Mouse (Mus musculus) hindbrain, embryonic 15.5 days (tissue): ENCODE data around the gene Fnd3c2. TPM values are rescaled to one million over a fixed set of nuclear protein-coding genes. Genes with fewer than 3 reads are reported as not detected.
"Not testable (repeated sequence)": the region's sequence is repeated elsewhere in the genome, so short reads cannot be mapped to it uniquely, and the experiment has no call there.

Experiments used
- ATAC-seq: fragments of 200-750 bp; cut with Nextera tagmentation; 2 replicates; pipeline ENCODE4 v1.8.0; 2017; ENCODE audit warnings: low read depth, moderate number of reproducible peaks, moderate TSS enrichment; ENCODE audit not compliant: low FRiP score
- H3K27ac ChIP-seq: fragments of 300-500 bp; sonication (generic); replicated peaks from 2 replicates; pipeline ENCODE4 v1.5.1; 2015; ENCODE audit warnings: mild to moderate bottlenecking, inconsistent platforms
- H3K27me3 ChIP-seq: fragments of 300-500 bp; sonication (generic); 2 replicates; pipeline ENCODE4 v1.6.1; 2015; ENCODE audit warnings: control low read depth, inconsistent platforms
- H3K36me3 ChIP-seq: fragments of 300-500 bp; sonication (generic); 2 replicates; pipeline ENCODE4 v1.6.1; 2015; ENCODE audit warnings: control low read depth, inconsistent platforms
- H3K4me1 ChIP-seq: fragments of 300-500 bp; sonication (generic); replicated peaks from 2 replicates; pipeline ENCODE4 v1.6.1; 2015; ENCODE audit warnings: control low read depth, inconsistent platforms
- H3K4me2 ChIP-seq: fragments of 300-500 bp; sonication (generic); 2 replicates; pipeline ENCODE4 v1.6.1; 2015; ENCODE audit warnings: moderate library complexity, mild to moderate bottlenecking, inconsistent platforms
- H3K4me3 ChIP-seq: fragments of 300-500 bp; sonication (generic); 2 replicates; pipeline ENCODE4 v1.5.1; 2015; ENCODE audit warnings: mild to moderate bottlenecking, inconsistent platforms
- H3K9ac ChIP-seq: fragments of 300-500 bp; sonication (generic); 2 replicates; pipeline ENCODE4 v1.6.1; 2015; ENCODE audit warnings: inconsistent platforms
- H3K9me3 ChIP-seq: fragments of 300-500 bp; sonication (generic); 2 replicates; pipeline ENCODE4 v1.6.1; 2016; ENCODE audit warnings: control low read depth, inconsistent platforms
- WGBS: fragments of 180-500 bp; shearing (Covaris S2); methylation state at CpG from one replicate; pipeline ENCODE4 v1.1.7; 2015; 5-methylcytosine and 5-hydroxymethylcytosine counted together
- polyA plus RNA-seq: library from polyadenylated mRNA; unstranded; fragments of >200 nt; fragmentation: Nextera tagmentation; extraction: Ambion mirVana; gene quantifications from 2 replicates; pipeline ENCODE4 v1.2.1, GENCODE M21; 2015

Gene Fnd3c2
- polyA plus RNA-seq = not detected in 2 replicates

DNA sequence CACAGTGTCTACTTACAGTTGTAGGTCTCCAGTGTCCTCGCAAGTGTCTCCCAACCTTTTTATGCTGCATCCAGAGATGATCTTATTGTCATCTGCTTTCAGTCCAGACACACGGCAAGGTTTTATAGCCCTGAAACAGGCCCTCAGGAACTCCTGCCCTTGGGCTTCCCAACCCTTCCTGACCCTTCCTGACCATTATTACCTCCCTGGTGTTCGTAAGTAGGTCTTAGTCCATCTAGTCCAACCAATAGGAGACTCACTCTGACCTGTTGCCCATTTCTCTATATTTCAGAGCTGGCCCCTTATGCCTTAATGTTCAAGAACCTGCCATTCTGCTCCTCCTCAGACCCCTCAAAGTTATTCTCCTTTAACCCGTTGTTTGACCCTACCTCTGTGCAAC is at the start of gene Fnd3c2:
Gene Fnd3c2 (minus strand): TSS at position 101 of the 400 bp plus-strand sequence.
- no peaks in the 10 kb centered on the region for H3K4me1 ChIP-seq
- H3K9ac ChIP-seq = no peak within 1 kb of the TSS
- WGBS = 90% methylated on average over 4 of the region's 4 CpGs
- no peaks in the 10 kb centered on the region for H3K9me3 ChIP-seq
- no peaks in the 10 kb centered on the region for H3K27me3 ChIP-seq
- no peak within 1 kb of the TSS for H3K4me3 ChIP-seq
- no peak within 1 kb of the TSS for H3K27ac ChIP-seq
- no peaks in the 10 kb centered on the region for H3K36me3 ChIP-seq
- no peak for ATAC-seq
- no peak within 1 kb of the TSS for H3K4me2 ChIP-seq

DNA sequence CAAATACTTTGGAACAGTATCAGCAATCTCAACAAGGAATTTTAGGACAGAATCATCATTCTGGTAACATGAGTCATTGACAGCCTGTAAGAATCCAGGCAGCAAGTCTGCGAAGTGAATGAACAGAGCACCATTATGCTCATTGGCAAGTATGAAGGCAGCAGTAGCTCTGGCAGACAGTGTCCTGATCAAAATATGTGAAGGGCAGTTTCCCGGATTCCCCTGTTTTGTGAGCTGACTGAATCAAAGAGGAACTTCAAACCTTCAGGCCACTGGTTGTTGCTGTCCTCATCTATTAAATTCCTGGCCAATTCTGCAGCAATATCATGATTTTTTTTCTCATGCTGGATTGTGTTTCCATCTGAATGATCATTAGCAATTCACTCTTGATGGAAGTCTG is 29.3 kb upstream of the Fnd3c2 start:
- no peak for ATAC-seq
- Histone ChIP-seq H3K9ac (no peak overlapping the region), H3K4me3 (no peak overlapping the region), H3K9me3 (no peaks in the 10 kb centered on the region), H3K4me2 (no peak overlapping the region), H3K27ac (no peak overlapping the region), H3K36me3 (no peaks in the 10 kb centered on the region), H3K4me1 (no peaks in the 10 kb centered on the region), H3K27me3 (no peaks in the 10 kb centered on the region)
- 83% methylated on average over 2 of the region's 2 CpGs for WGBS

DNA sequence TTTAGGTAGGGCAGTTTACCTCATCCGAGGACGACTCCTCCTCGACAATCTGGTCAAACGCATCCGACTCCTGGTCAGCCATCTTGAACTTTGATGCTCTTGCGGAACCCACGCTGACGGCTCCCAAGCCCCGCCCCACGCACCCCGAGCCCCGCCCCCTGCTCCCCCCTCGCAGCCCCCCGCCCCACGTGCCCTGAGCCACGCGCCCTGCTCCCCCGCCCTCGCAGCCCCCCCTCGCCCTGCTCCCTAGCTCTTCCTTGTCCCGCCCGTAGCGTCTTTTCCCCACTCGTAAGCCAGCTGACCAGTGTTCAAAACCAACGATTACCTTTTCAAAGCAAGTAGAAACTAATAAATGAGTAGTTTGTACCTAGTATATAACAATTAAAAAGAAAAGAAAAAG is 34.1 kb downstream of the Fnd3c2 start, which contains the start of gene Taf9b:
Gene Taf9b (minus strand): TSS at position 101 of the 400 bp plus-strand sequence.
- no peaks in the 10 kb centered on the region for H3K27me3 ChIP-seq
- H3K4me3 ChIP-seq = peak within 1 kb of the TSS; percentile 59
- H3K4me2 ChIP-seq = peak within 1 kb of the TSS; percentile 53
- H3K27ac ChIP-seq = peak within 1 kb of the TSS; percentile 95
- H3K9me3 ChIP-seq = no peaks in the 10 kb centered on the region
- WGBS = 91% methylated on average over 25 of the region's 25 CpGs
- H3K36me3 ChIP-seq = no peaks in the 10 kb centered on the region
- no peak within 1 kb of the TSS for H3K9ac ChIP-seq
- ATAC-seq = no peak
- H3K4me1 ChIP-seq = no peaks in the 10 kb centered on the region

DNA sequence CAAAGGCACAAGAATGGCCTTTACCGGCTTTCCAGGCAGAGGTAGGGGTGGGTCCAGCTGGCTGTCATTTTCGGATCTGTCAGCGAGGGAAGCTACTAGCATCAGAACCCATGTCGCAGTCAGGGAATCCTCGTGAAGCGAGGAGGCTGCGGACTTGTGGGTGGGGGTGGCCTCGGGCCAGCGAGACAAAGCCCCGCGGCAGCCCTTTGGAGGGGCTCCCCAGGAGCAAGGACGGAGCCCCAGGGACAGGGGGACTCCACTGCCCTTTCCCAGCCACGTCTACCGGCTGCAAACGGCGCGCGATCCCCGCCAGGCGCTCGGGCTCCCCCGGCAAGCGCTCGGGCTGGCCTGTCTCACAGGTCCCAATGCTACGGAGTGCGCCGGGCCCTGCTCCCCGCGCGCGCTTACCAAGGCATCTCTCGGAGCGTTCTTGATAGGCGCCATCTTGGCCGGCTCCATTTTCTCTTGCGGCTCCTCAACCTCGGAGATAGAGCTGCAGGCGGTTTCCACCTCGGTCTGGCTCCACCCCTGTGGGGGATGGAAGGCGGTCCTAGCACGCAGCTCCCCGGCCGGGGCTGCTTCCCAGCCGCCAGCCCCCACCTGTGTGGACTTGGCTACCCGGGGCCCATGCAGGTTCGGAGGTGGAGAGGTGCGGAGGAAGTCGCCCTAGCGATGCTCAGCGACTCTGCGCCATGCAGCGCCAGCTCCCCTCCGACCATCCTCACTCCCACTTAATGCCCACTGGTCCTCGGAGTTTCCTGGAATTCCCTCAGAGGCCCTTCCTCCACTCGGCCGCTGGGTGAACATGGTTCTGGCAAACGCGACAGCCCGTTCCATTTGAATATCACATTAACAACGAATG is 35.8 kb downstream of the Fnd3c2 start:
- H3K36me3 ChIP-seq = no peaks in the 10 kb centered on the region
- no peaks in the 10 kb centered on the region for H3K4me1 ChIP-seq
- peak overlapping the region; percentile 53 for H3K4me2 ChIP-seq
- peak overlapping the region; percentile 74 for H3K9ac ChIP-seq
- ATAC-seq = peak; percentile 98
- no peaks in the 10 kb centered on the region for H3K9me3 ChIP-seq
- peak overlapping the region; percentile 59 for H3K4me3 ChIP-seq
- no peaks in the 10 kb centered on the region for H3K27me3 ChIP-seq
- WGBS = 17% methylated on average over 53 of the region's 60 CpGs
- H3K27ac ChIP-seq = peak overlapping the region; percentile 95

DNA sequence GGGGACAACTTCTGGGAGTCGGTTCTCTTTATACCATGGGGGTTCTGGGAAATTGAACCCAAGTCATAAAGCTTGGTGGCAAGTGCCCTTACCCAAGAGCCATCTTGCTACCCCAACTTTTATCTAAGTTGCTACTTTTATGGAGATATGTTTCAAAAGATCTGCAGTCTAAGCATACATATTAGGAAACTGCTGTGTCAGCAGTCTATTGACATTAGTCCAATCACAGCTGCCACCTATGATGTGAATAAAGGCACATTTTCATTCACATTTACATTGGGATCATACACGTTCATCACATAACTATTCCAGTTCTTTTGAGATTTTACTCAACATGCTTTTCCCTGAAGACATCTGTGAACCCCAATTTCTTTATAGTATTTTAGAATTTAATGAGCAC is 46.1 kb downstream of the Fnd3c2 start:
- Histone ChIP-seq H3K4me1 (no peaks in the 10 kb centered on the region), H3K9me3 (no peaks in the 10 kb centered on the region), H3K36me3 (no peaks in the 10 kb centered on the region), H3K4me3 (no peak overlapping the region), H3K27ac (no peak overlapping the region), H3K4me2 (no peak overlapping the region), H3K9ac (no peak overlapping the region), H3K27me3 (no peaks in the 10 kb centered on the region)
- ATAC-seq = no peak
- WGBS = 90% methylated on average over 2 of the region's 2 CpGs

DNA sequence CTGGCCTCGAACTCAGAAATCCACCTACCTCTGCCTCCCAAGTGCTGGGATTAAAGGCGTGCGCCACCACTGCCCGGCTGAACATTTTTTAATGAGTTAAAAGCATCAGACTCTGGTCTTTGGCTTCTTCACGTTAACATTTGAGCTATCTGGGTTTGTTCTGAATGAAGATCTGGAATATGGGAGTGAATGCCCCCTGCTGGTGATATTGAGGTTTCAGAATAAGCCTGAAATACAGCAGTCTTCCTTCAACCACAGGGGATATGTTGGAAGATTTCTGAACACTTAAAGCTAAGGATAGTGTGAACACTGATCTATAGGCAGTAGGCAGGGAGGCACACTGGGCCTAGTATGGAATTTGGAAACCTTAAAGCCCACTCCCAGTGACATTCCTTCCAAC is 56.3 kb downstream of the Fnd3c2 start:
- ATAC-seq = no peak
- H3K27ac ChIP-seq = no peak overlapping the region
- no peaks in the 10 kb centered on the region for H3K4me1 ChIP-seq
- H3K4me2 ChIP-seq = no peak overlapping the region
- no peaks in the 10 kb centered on the region for H3K27me3 ChIP-seq
- 81% methylated on average over 5 of the region's 5 CpGs for WGBS
- H3K9me3 ChIP-seq = no peaks in the 10 kb centered on the region
- H3K4me3 ChIP-seq = no peak overlapping the region
- peaks cover 18% of the 10 kb centered on the region for H3K36me3 ChIP-seq
- H3K9ac ChIP-seq = no peak overlapping the region

DNA sequence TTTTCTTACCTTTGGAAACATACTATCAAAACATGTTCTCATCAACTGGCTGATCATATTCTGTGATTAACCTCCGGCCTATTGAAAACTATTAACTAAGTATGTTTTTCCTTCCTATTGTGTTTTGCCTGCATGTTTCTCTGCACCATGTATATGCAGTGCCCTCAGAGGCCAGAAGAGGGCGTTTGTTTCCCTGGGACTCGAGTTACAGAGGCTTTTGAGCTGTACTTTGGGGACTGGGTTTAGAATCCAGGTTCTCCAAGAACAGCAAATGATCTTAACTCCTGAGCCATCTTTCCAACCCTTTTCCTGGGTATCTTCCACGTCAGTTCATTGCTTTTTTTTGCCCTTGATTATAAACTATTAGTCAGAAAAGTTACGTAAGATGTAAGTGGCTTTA is 57.9 kb downstream of the Fnd3c2 start:
- H3K27ac ChIP-seq = no peak overlapping the region
- H3K4me1 ChIP-seq = no peaks in the 10 kb centered on the region
- H3K9ac ChIP-seq = no peak overlapping the region
- no peaks in the 10 kb centered on the region for H3K9me3 ChIP-seq
- no peak overlapping the region for H3K4me2 ChIP-seq
- no peak overlapping the region for H3K4me3 ChIP-seq
- no peak for ATAC-seq
- H3K36me3 ChIP-seq = peaks cover 18% of the 10 kb centered on the region
- 65% methylated on average over 5 of the region's 5 CpGs for WGBS
- no peaks in the 10 kb centered on the region for H3K27me3 ChIP-seq

DNA sequence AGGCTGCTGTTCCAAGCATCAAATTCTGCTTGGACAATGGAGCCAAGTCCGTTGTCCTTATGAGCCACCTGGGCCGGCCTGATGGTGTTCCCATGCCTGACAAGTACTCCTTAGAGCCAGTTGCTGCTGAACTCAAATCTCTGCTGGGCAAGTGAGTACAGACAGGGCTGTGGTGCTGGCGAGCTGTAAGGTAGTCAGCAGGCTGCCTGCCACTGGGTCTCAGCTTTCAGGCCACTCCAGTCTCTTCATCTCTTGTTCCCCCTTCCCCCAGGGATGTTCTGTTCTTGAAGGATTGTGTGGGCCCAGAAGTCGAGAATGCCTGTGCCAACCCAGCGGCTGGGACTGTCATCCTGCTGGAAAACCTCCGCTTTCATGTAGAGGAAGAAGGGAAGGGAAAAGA is 60.8 kb downstream of the Fnd3c2 start:
- 94% methylated on average over 6 of the region's 6 CpGs for WGBS

DNA sequence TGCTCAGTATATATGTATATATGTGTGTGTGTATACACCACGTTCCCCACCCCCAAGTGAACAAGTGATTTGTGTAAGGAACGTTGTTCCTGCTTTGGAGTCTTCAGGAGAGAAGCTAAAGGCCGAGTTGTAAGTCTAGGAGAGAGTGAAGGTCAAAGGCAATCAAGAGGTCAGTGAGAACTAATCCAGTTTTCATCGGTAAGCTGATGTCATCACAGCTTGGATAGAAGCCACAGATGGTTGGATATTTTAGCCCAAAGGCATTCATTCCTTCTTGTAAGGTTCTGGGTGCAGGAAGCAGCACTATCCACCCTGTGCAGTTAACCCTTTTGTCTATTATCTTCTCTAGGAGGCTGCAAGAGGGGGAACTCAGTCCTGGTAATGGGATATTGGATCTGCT is 65.1 kb downstream of the Fnd3c2 start:
- WGBS = 45% methylated on average over 4 of the region's 4 CpGs
- H3K9ac ChIP-seq = no peak overlapping the region
- no peak overlapping the region for H3K27ac ChIP-seq
- H3K4me1 ChIP-seq = peaks cover 22% of the 10 kb centered on the region
- ATAC-seq = no peak
- H3K36me3 ChIP-seq = no peaks in the 10 kb centered on the region
- peak overlapping the region; percentile 58; the same call in 1 of the 2 replicates for H3K4me2 ChIP-seq
- no peaks in the 10 kb centered on the region for H3K27me3 ChIP-seq
- no peaks in the 10 kb centered on the region for H3K9me3 ChIP-seq
- 0 out of 2 replicates have a peak overlapping the region, but pooled peaks have one; percentile 11 for H3K4me3 ChIP-seq

More for the DNA sequence above, 60.8 kb downstream of the Fnd3c2 start:
- H3K4me2 ChIP-seq, ATAC-seq, H3K4me1 ChIP-seq, H3K27ac ChIP-seq, H3K9ac ChIP-seq, H3K4me3 ChIP-seq, H3K9me3 ChIP-seq, H3K27me3 ChIP-seq: not testable (repeated sequence)
- peaks cover 12% of the 10 kb centered on the region for H3K36me3 ChIP-seq

DNA sequence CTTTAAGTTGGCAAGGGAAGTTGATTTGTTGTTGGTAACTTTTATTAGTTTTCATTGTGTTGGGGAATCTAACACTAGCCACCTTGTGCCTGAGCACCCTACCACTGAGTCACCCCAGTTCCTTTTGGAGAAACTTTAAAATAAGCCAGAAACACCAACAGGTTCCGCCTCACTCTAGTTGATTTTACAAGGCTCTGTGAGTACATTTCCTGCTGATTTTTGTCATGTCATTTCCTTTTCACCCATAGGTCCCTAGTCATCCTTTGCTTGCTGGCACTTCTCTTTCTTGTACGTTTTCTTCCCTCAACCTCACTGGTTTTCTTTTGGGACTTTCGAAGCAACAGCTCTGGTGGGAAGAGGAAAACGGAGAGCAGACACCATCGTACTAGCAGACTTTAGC is 65.8 kb downstream of the Fnd3c2 start:
- no peaks in the 10 kb centered on the region for H3K9me3 ChIP-seq
- peaks cover 22% of the 10 kb centered on the region for H3K4me1 ChIP-seq
- no peak overlapping the region for H3K9ac ChIP-seq
- peak overlapping the region; percentile 53 for H3K4me3 ChIP-seq
- 57% methylated on average over 5 of the region's 5 CpGs for WGBS
- no peak overlapping the region for H3K27ac ChIP-seq
- no peaks in the 10 kb centered on the region for H3K36me3 ChIP-seq
- no peak for ATAC-seq
- H3K4me2 ChIP-seq = peak overlapping the region; percentile 58
- no peaks in the 10 kb centered on the region for H3K27me3 ChIP-seq

DNA sequence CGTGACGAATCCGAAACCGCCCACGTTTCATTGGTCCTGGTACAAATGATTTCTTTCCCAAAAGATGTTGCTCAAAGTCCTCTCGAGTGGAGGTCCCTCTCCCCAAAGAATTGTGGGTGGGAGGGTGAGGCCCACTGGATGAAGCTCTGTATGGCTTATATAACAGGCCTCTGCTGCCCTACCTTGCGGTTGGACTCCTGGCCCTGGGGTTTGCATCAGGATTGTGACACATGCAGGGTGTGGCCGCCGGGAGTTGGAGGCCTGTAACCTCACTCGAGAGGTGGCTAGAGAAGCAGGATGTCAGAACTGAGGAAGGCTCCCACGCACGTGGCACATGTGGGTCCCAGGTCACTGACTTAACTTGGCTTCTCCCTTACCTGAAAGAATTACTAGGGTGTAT is 67.4 kb downstream of the Fnd3c2 start:
- peak overlapping the region; percentile 58 for H3K4me2 ChIP-seq
- WGBS = 20% methylated on average over 12 of the region's 12 CpGs
- H3K9ac ChIP-seq = peak overlapping the region; percentile 46
- no peaks in the 10 kb centered on the region for H3K36me3 ChIP-seq
- peaks cover 22% of the 10 kb centered on the region for H3K4me1 ChIP-seq
- ATAC-seq = no peak
- H3K27me3 ChIP-seq = no peaks in the 10 kb centered on the region
- no peaks in the 10 kb centered on the region for H3K9me3 ChIP-seq
- peak overlapping the region; percentile 73 for H3K27ac ChIP-seq
- peak overlapping the region; percentile 53 for H3K4me3 ChIP-seq

DNA sequence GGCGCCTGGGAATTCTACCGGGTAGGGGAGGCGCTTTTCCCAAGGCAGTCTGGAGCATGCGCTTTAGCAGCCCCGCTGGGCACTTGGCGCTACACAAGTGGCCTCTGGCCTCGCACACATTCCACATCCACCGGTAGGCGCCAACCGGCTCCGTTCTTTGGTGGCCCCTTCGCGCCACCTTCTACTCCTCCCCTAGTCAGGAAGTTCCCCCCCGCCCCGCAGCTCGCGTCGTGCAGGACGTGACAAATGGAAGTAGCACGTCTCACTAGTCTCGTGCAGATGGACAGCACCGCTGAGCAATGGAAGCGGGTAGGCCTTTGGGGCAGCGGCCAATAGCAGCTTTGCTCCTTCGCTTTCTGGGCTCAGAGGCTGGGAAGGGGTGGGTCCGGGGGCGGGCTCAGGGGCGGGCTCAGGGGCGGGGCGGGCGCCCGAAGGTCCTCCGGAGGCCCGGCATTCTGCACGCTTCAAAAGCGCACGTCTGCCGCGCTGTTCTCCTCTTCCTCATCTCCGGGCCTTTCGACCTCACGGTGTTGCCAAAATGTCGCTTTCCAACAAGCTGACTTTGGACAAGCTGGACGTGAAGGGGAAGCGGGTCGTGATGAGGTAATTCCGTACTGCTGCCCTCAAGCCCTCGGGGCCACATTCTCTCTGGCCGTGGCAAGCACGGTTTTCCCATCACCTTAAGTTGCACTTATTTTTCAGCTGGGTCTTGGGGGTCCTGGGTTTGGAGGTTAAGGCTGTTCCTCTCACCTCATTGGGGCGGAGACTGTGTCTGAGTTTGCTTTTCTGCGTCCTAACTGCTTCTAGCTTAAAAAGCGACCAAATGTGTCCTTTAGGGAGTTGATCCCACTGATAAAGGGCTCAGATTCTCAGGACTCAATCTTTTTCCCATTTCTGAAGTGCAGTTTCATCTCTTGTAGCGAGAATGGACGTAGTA is 68.2 kb downstream of the Fnd3c2 start, which contains the start of gene Pgk1:
Gene Pgk1 (plus strand): TSS at position 388 of the 937 bp plus-strand sequence.
- peak; percentile 99 for ATAC-seq
- H3K27me3 ChIP-seq = no peaks in the 10 kb centered on the region
- H3K36me3 ChIP-seq = no peaks in the 10 kb centered on the region
- 19% methylated on average over 50 of the region's 55 CpGs for WGBS
- no peaks in the 10 kb centered on the region for H3K9me3 ChIP-seq
- H3K4me3 ChIP-seq = peak within 1 kb of the TSS; percentile 53
- H3K27ac ChIP-seq = peak within 1 kb of the TSS; percentile 87
- peak within 1 kb of the TSS; percentile 58 for H3K4me2 ChIP-seq
- peaks cover 22% of the 10 kb centered on the region for H3K4me1 ChIP-seq
- H3K9ac ChIP-seq = peak within 1 kb of the TSS; percentile 46
